Mouse (Mus musculus) kidney, embryonic 16.5 days (tissue): ENCODE data around the gene Prim2. TPM values are rescaled to one million over a fixed set of nuclear protein-coding genes. Genes with fewer than 3 reads are reported as not detected.
"Not testable (repeated sequence)": the region's sequence is repeated elsewhere in the genome, so short reads cannot be mapped to it uniquely, and the experiment has no call there.

ENCODE experiments used
- ATAC-seq: fragments of 200-750 bp; cut with Nextera tagmentation; 2 replicates; pipeline ENCODE4 v1.8.0; 2017; ENCODE audit warnings: moderate TSS enrichment; ENCODE audit not compliant: low FRiP score, low TSS enrichment
- H3K27ac ChIP-seq: fragments of 300-500 bp; sonication (generic); 2 replicates; pipeline ENCODE4 v1.5.1; 2014; ENCODE audit warnings: low read length
- H3K27me3 ChIP-seq: fragments of 300-500 bp; sonication (generic); 2 replicates; pipeline ENCODE4 v1.6.1; 2014; ENCODE audit warnings: low read length, control low read depth, mixed read lengths; ENCODE audit not compliant: insufficient read depth
- H3K36me3 ChIP-seq: fragments of 300-500 bp; sonication (generic); 2 replicates; pipeline ENCODE4 v1.6.1; 2014; ENCODE audit warnings: low read length, control low read depth, mixed read lengths; ENCODE audit not compliant: insufficient read depth
- H3K4me1 ChIP-seq: fragments of 300-500 bp; sonication (generic); 2 replicates; pipeline ENCODE4 v1.6.1; 2014; ENCODE audit warnings: low read length, control low read depth, mixed read lengths; ENCODE audit not compliant: insufficient read depth
- H3K4me2 ChIP-seq: fragments of 300-500 bp; sonication (generic); replicated peaks from 2 replicates; pipeline ENCODE4 v1.6.1; 2014; ENCODE audit warnings: low read depth, low read length
- H3K4me3 ChIP-seq: fragments of 300-500 bp; sonication (generic); 2 replicates; pipeline ENCODE4 v1.5.1; 2014; ENCODE audit warnings: mild to moderate bottlenecking, low read length
- H3K9ac ChIP-seq: fragments of 300-500 bp; sonication (generic); replicated peaks from 2 replicates; pipeline ENCODE4 v1.6.1; 2014; ENCODE audit warnings: low read length
- H3K9me3 ChIP-seq: fragments of 300-500 bp; sonication (generic); 2 replicates; pipeline ENCODE4 v1.6.1; 2016; ENCODE audit warnings: low read length, control low read depth
- WGBS: fragments of 180-500 bp; shearing (Covaris S2); extraction: QIAGEN DNeasy Blood & Tissue Kit; methylation state at CpG from one replicate; pipeline ENCODE4 v1.1.7; 2014; 5-methylcytosine and 5-hydroxymethylcytosine counted together
- polyA plus RNA-seq: library from polyadenylated mRNA; unstranded; fragments of >200 nt; fragmentation: Nextera tagmentation; extraction: Ambion mirVana; gene quantifications from 2 replicates; pipeline ENCODE4 v1.2.1, GENCODE M21; 2015

The Prim2 gene
- polyA plus RNA-seq, 1 experiment from 2014 or later, result 35.8 TPM

DNA sequence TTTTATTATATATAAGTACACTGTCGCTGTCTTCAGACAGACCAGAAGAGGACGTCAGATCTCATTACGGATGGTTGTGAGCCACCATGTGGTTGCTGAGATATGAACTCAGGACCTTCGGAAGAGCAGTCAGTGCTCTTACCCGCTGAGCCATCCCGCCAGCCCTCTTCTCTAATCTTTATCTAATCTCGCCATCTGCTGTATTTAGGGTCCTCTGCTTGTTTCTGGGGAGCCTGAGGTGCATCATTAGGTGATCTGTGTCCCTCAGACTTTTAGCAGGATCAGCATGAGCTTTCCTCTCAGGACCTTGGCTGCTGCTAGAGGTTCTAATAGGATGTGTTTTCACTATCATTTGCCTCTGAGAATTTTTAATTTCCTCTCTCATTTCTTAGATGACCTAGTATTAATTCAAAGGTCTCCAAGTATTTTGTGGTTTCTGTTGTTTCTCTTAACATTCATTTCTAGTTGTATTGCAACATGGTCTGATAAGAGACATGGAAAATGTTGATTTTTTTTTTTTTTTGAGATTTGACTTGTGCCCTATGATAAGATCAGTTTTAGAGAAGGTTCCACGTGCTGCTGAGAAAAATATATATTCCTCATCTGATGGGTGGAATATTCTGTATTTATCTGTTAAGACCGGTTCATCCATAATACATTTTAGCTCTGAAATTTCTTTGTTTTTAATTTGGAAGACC is 49.4 kb downstream of the Prim2 start:
- H3K4me2 ChIP-seq, result no peak overlapping the region
- H3K36me3 ChIP-seq, result peaks cover 20% of the 10 kb centered on the region; the same call in 1 of the 2 replicates
- H3K4me1 ChIP-seq, result no peaks in the 10 kb centered on the region
- no peaks in the 10 kb centered on the region for H3K27me3 ChIP-seq
- no peak for ATAC-seq
- H3K27ac ChIP-seq, result no peak overlapping the region
- H3K9me3 ChIP-seq, result no peaks in the 10 kb centered on the region
- WGBS, result 88% methylated on average over 9 of the region's 9 CpGs
- no peak overlapping the region for H3K4me3 ChIP-seq
- no peak overlapping the region for H3K9ac ChIP-seq

DNA sequence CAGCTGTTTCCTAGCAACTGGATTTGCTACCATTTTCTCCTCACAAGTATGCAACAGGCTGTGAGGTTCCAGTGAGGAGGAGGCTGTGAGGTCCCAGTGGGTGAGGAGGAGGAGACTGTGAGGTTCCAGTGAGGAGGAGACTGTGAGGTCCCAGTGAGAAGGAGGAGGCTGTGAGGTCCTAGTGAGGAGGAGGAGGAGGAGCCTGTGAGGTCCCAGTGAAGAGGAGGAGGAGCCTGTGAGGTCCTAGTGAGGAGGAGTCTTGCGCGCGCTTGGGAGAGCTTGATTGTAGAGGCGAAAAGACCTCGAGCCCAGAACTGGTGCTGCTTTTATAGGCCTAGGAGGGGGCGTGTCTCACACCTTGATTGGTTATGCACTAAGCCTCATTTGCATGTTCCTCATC is 53.0 kb downstream of the Prim2 start:
- not testable (repeated sequence) for H3K9me3 ChIP-seq, H3K4me3 ChIP-seq, H3K9ac ChIP-seq, H3K4me2 ChIP-seq, H3K36me3 ChIP-seq, H3K27me3 ChIP-seq, H3K4me1 ChIP-seq, H3K27ac ChIP-seq, ATAC-seq
- WGBS, result 90% methylated on average over 5 of the region's 6 CpGs

DNA sequence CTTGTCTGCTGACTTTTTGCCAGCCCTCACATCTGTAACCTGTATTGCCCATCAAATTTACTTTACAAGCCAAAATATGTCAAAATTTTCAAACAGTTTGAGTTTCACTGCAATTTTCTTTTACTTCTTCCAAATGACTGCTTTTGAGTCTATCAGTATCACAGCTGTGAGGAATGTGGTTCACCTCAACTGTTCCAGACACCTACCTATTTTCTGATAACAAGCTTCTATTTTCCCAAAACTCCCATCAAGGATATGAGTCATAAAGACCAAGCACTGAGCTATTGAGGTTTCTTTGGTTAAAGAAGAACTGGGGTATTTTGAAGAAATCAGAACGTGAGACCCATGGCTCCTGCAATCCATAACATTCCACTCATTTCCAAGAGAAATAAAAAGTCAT is 57.5 kb downstream of the Prim2 start:
- 54% methylated on average over 1 of the region's 1 CpGs for WGBS
- no peaks in the 10 kb centered on the region for H3K4me1 ChIP-seq
- peaks cover 2% of the 10 kb centered on the region; the same call in 1 of the 2 replicates for H3K36me3 ChIP-seq
- no peak for ATAC-seq
- H3K4me2 ChIP-seq, result no peak overlapping the region
- H3K4me3 ChIP-seq, result no peak overlapping the region
- 0 out of 2 replicates have a peak, but pooled peaks cover 2% of the 10 kb centered on the region for H3K9me3 ChIP-seq
- no peak overlapping the region for H3K9ac ChIP-seq
- no peak overlapping the region for H3K27ac ChIP-seq
- no peaks in the 10 kb centered on the region for H3K27me3 ChIP-seq

DNA sequence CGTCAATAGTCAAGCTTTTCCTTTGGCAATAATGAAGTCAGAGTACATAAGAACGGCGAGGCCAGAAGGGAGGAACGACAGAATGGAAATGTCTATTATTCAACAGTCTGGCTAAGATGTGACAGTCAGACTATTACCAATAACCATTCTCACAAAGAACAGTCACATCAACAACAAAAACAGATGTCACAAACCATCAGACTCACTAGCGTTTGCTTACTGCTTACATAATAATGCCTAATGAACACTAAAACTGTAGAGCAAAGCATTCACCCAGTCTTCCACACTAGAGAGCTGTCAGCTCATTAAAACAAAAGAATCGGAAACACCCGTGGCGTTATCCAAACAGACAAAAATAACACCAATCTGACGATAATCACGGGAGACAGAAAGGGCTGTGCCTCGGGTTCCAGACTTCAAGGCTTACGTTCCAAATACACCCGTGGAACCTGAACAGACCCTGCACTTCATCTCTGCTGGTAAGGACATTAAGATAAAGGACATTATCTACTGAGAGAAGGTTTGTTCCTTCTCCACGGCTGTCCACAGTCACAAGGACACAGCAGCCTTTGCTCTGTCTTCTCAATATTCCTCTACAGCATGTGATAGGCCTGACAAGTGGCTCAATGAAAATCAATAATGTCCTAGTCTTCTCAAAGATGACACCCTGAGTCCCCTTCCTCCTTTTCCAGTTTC is 59.4 kb downstream of the Prim2 start:
- Histone ChIP-seq H3K4me2 (no peak overlapping the region), H3K9ac (no peak overlapping the region), H3K4me1 (no peaks in the 10 kb centered on the region), H3K27me3 (no peaks in the 10 kb centered on the region), H3K27ac (no peak overlapping the region), H3K9me3 (0 out of 2 replicates have a peak, but pooled peaks cover 3% of the 10 kb centered on the region), H3K36me3 (peaks cover 4% of the 10 kb centered on the region; the same call in 1 of the 2 replicates), H3K4me3 (no peak overlapping the region)
- 57% methylated on average over 14 of the region's 14 CpGs for WGBS
- ATAC-seq, result no peak

DNA sequence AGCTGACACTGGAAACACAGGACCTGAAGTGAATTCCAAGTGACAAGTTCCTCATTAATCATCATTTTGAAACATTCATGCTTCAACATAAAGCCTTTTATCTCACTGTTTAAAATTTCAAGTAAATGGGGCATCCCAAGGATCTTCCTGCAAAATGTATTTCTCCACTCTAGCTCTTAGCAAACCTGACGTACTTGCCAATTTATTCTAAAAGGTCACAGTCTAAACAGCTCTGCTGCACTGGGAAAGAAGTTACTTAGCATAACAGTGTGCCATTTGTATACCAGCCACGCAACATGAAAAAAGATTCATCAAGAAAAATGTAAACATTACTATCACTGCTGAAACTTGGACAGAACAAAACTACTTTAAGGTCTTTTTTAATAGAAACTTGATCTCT is 61.5 kb downstream of the Prim2 start:
- H3K9ac ChIP-seq, result no peak overlapping the region
- H3K27me3 ChIP-seq, result no peaks in the 10 kb centered on the region
- WGBS, result 82% methylated on average over 2 of the region's 2 CpGs
- H3K9me3 ChIP-seq, result 0 out of 2 replicates have a peak, but pooled peaks cover 3% of the 10 kb centered on the region
- ATAC-seq, result no peak
- H3K4me3 ChIP-seq, result no peak overlapping the region
- H3K36me3 ChIP-seq, result peaks cover 4% of the 10 kb centered on the region; the same call in 1 of the 2 replicates
- no peaks in the 10 kb centered on the region for H3K4me1 ChIP-seq
- H3K27ac ChIP-seq, result no peak overlapping the region
- H3K4me2 ChIP-seq, result no peak overlapping the region

DNA sequence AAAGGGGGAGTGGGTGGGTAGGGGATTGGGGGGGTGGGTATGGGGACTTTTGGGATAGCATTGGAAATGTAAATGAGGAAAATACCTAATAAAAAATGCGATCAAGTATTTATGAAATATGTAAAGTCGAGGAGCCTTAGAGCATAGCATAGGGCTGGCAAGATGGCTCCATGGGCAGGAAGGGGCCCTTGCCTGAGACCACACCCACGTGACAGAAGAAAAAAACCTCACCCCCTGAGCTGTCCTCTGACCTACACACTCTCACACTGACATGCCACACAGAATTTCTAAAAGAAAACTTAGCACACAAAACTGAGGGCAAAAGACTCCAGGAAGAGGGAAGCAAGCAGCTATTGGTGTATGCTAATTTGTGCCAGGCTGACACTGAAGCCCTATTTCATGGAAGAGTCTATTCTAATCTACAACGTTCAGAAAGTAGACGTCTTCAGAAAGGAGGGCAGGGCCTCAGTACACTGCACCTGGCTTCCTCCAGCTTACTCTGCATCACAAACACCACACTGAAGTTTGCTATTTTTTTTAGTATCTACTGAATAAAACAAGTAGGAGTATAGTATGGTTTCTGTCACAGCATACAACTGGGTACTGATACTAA is 65.4 kb downstream of the Prim2 start:
- WGBS, result 81% methylated on average over 5 of the region's 5 CpGs

DNA sequence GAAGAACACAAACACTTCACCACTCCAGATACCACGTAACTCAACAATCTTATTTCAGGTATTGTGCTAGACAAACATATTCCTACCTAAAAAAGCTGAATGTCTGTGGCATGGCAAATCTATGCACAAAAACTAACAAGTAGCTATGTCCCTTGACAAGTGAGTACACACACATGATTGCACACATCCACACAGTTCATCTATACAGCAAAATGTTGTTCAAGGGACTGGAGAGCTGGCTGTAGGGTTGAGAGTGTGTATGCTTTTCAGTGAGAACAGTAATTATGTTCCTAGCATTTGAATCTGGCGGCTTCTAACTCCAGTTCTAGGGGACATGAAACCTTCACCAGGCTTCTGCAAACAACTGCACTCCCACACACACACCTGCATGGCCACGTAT is 69.9 kb downstream of the Prim2 start:
- Histone ChIP-seq H3K9me3 (peaks cover 4% of the 10 kb centered on the region), H3K4me2 (no peak overlapping the region), H3K27ac (no peak overlapping the region), H3K27me3 (no peaks in the 10 kb centered on the region), H3K9ac (no peak overlapping the region), H3K36me3 (peaks cover 7% of the 10 kb centered on the region; the same call in 1 of the 2 replicates), H3K4me1 (no peaks in the 10 kb centered on the region), H3K4me3 (no peak overlapping the region)
- WGBS, result 79% methylated on average over 3 of the region's 3 CpGs
- no peak for ATAC-seq

More for the DNA sequence above, 65.4 kb downstream of the Prim2 start:
- Histone ChIP-seq H3K27me3 (no peaks in the 10 kb centered on the region), H3K27ac (no peak overlapping the region), H3K4me3 (no peak overlapping the region), H3K4me2 (no peak overlapping the region), H3K36me3 (peaks cover 4% of the 10 kb centered on the region; the same call in 1 of the 2 replicates), H3K4me1 (no peaks in the 10 kb centered on the region), H3K9ac (no peak overlapping the region), H3K9me3 (0 out of 2 replicates have a peak, but pooled peaks cover 3% of the 10 kb centered on the region)
- no peak for ATAC-seq

DNA sequence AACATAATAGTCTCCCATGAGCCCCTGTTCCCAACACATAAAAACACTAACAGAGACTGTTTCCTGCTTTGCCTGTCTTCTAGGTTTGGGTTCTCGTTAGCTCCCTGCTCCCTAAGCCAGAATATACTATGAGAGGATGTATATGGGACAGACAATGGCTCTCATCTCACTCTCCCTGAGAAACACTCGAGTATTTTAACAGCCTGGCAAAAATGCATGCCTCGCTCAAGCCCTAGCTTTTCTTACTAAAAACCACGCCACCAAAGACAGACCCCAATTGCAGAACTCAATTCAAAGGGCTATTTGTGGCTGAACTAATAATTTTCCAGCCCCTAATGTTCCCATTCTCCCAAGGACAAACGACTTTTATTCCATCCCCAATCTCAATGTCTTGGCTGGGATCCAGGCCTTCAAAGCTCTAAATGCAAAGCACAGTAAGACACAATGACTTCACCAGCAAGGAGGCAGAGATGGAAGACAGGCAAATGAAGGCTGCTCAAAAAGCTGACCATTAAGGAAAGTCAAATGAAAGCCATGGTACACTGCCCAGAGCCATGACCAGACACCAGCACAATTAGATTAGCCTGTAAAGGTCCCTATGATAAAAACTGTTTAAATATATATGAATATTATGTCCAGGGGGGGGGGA is 70.5 kb downstream of the Prim2 start:
- no peaks in the 10 kb centered on the region for H3K27me3 ChIP-seq
- H3K4me3 ChIP-seq, result no peak overlapping the region
- H3K9ac ChIP-seq, result no peak overlapping the region
- H3K4me2 ChIP-seq, result no peak overlapping the region
- H3K9me3 ChIP-seq, result peaks cover 4% of the 10 kb centered on the region
- H3K27ac ChIP-seq, result no peak overlapping the region
- H3K4me1 ChIP-seq, result no peaks in the 10 kb centered on the region
- ATAC-seq, result no peak
- WGBS, result 85% methylated on average over 5 of the region's 5 CpGs
- H3K36me3 ChIP-seq, result peaks cover 7% of the 10 kb centered on the region; the same call in 1 of the 2 replicates

DNA sequence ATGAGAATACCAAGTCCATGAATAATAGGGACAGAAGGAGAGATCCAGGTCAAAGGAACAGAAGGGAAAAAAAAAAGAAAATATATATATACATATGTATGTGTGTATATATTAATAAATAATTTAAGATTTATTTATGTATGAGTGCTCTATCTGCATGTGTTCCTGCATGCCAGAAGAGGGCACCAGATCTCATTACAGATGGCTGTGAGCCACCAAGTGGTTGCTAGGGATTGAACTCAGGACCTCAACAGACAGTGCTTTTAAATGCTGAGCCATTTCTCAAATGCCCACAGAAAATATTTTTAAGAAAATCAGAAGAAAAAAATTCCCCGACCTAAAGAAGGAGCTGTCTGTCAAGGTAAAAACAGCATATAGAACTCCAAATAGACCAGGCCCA is 72.6 kb downstream of the Prim2 start:
- H3K4me1 ChIP-seq, result no peaks in the 10 kb centered on the region
- no peak overlapping the region for H3K4me2 ChIP-seq
- 92% methylated on average over 1 of the region's 1 CpGs for WGBS
- H3K27me3 ChIP-seq, result no peaks in the 10 kb centered on the region
- H3K4me3 ChIP-seq, result no peak overlapping the region
- peaks cover 7% of the 10 kb centered on the region; the same call in 1 of the 2 replicates for H3K36me3 ChIP-seq
- no peak overlapping the region for H3K9ac ChIP-seq
- peaks cover 4% of the 10 kb centered on the region for H3K9me3 ChIP-seq
- no peak overlapping the region for H3K27ac ChIP-seq
- ATAC-seq, result no peak
